Mouse (Mus musculus): ENCODE results near the gene Amot. TPM values are rescaled to one million over a fixed set of nuclear protein-coding genes. Genes with fewer than 3 reads are reported as not detected.

Amot gene
- total and polyA plus RNA-seq, 3 experiments = not detected

DNA sequence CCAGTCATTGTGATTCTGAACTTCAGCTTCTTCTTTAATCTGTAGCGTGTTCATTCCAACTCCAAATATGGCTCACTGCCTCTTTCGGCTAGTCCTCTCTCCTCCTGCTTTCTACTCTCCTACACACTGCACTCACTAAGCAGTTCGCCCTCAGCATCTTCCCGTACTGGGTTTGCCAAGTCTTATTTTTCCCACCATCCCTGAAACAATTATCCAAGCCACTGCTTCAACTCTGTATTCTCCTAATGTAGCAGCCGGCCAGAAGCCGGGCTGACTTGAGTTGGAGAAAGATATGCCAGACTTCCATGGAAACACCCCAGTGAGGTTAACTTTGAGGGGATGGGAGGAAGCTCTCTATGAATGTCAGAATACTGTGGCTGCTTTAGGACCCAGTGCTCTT lies 36.7 kb downstream of the Amot start:
- H3K9ac ChIP-seq (ENCODE audit: insufficient read depth, low read depth) = no peak overlapping the region
- no peaks in the 10 kb centered on the region for H3K36me3 ChIP-seq (replicated peaks in 1 of 2; ENCODE audit: control insufficient read depth in 1 of 2, insufficient read depth in 1 of 2, low read length in 1 of 2)
- dilution Hi-C loops (cut with MboI; ENCODE audit: extremely low pct_ligation_motif_present, extremely low pct_unique_long_range_greater_than_20kb, low sequenced_read_pairs) (no loop called here), in situ Hi-C loops (cut with MboI; ENCODE audit: low pct_ligation_motif_present, low pct_unique_long_range_greater_than_20kb, low sequenced_read_pairs) (no loop called here)
- no peaks in the 10 kb centered on the region for H3K79me2 ChIP-seq (replicated peaks; ENCODE audit: control insufficient read depth, extremely low read depth, insufficient read depth, poor library complexity, severe bottlenecking)
- no peak overlapping the region for H3K4me2 ChIP-seq (ENCODE audit: insufficient read depth, low read depth, poor library complexity, severe bottlenecking)
- no peak for DNase-seq (ENCODE audit: extremely low read depth)
- TF ChIP-seq GABPA (IDR thresholded peaks at IDR 0.05; ENCODE audit: insufficient replicate concordance, low read depth, low read length) = no peak
- no peak for TF ChIP-seq RAD21 (IDR thresholded peaks at IDR 0.05; ENCODE audit: low read depth, low read length)
- TF ChIP-seq POLR2AphosphoS2 (IDR thresholded peaks at IDR 0.05; ENCODE audit: low read depth, low read length) = no peak
- no peak for TF ChIP-seq UBTF (IDR thresholded peaks at IDR 0.05; ENCODE audit: low read depth, low read length)
- no peak for TF ChIP-seq POLR2A (IDR thresholded peaks at IDR 0.05; ENCODE audit: low read depth, low read length)
- no peak for TF ChIP-seq TCF12 (IDR thresholded peaks at IDR 0.05; ENCODE audit: low read depth, low read length)
- no peak for TF ChIP-seq KAT2A (IDR thresholded peaks at IDR 0.05; ENCODE audit: insufficient replicate concordance, low read length)
- no peak for TF ChIP-seq JUN (IDR thresholded peaks at IDR 0.05; ENCODE audit: insufficient read depth, low read depth, low read length)
- TF ChIP-seq EP300 (IDR thresholded peaks at IDR 0.05; ENCODE audit: low read length) = no peak
- no peak for TF ChIP-seq TBP (conservative IDR thresholded peaks at IDR 0.05; ENCODE audit: low read depth, low read length)
- TF ChIP-seq ZKSCAN1 (IDR thresholded peaks at IDR 0.05; ENCODE audit: borderline replicate concordance, low read depth, low read length) = no peak
- no peak for TF ChIP-seq RCOR1 (conservative IDR thresholded peaks at IDR 0.05; ENCODE audit: low read depth, low read length)
- TF ChIP-seq NELFE (IDR thresholded peaks at IDR 0.05; ENCODE audit: low read depth, low read length) = no peak
- no peak for TF ChIP-seq MXI1 (IDR thresholded peaks at IDR 0.05; ENCODE audit: low read depth, low read length)
- no peak for TF ChIP-seq USF2 (conservative IDR thresholded peaks at IDR 0.05; ENCODE audit: low read depth, low read length)
- no peak for TF ChIP-seq IRF4 (IDR thresholded peaks at IDR 0.05; ENCODE audit: low read depth, low read length)
- TF ChIP-seq MAZ (IDR thresholded peaks at IDR 0.05; ENCODE audit: low read depth, low read length) = no peak
- no peak for TF ChIP-seq ZMIZ1 (IDR thresholded peaks at IDR 0.05; ENCODE audit: low read depth, low read length)
- no peak for TF ChIP-seq E2F4 (IDR thresholded peaks at IDR 0.05; ENCODE audit: insufficient replicate concordance, low read depth, low read length)
- no peaks in the 10 kb centered on the region for H3K9me3 ChIP-seq (replicated peaks; ENCODE audit: low read length)
- H3K4me1 ChIP-seq (ENCODE audit: control insufficient read depth in 1 of 2, insufficient read depth in 2 of 2) = no peaks in the 10 kb centered on the region
- H3K27ac ChIP-seq (ENCODE audit: insufficient read depth, low read depth) = no peak overlapping the region
- H3K27me3 ChIP-seq (replicated peaks) = no peaks in the 10 kb centered on the region
- no peak overlapping the region for H3K4me3 ChIP-seq (replicated peaks in 1 of 3; ENCODE audit: low read depth in 2 of 3, low read length in 2 of 3, poor library complexity in 1 of 3)

DNA sequence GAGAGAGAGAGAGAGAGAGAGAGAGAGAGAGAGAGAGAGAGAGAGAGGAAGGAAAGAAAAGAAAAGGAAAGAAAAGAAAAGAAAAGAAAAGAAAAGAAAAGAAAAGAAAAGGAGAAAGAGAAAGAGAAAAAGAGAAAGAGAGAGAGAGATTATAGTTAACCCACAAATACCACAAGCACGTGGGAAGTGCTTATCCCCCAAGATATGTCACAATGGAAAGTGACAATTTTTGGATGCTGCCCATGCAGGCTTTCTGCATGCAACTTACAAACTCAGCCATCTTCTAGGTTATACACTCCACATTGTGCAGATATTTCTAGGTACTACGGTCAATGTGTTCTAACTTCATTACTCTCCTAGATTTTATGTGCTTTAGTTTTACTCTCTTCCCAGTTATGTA lies 41.5 kb downstream of the Amot start:
- Histone ChIP-seq H3K4me1 (ENCODE audit: control insufficient read depth in 1 of 2, insufficient read depth in 2 of 2) (no peaks in the 10 kb centered on the region), H3K9ac (ENCODE audit: insufficient read depth, low read depth) (no peak overlapping the region), H3K4me2 (ENCODE audit: insufficient read depth, low read depth, poor library complexity, severe bottlenecking) (no peak overlapping the region), H3K36me3 (replicated peaks in 1 of 2; ENCODE audit: control insufficient read depth in 1 of 2, insufficient read depth in 1 of 2, low read length in 1 of 2) (no peaks in the 10 kb centered on the region), H3K4me3 (replicated peaks in 1 of 3; ENCODE audit: low read depth in 2 of 3, low read length in 2 of 3, poor library complexity in 1 of 3) (no peak overlapping the region), H3K79me2 (replicated peaks; ENCODE audit: control insufficient read depth, extremely low read depth, insufficient read depth, poor library complexity, severe bottlenecking) (no peaks in the 10 kb centered on the region), H3K27ac (ENCODE audit: insufficient read depth, low read depth) (no peak overlapping the region), H3K9me3 (replicated peaks; ENCODE audit: low read length) (peaks cover 4% of the 10 kb centered on the region), H3K27me3 (replicated peaks) (no peaks in the 10 kb centered on the region)
- dilution Hi-C loops (cut with MboI; ENCODE audit: extremely low pct_ligation_motif_present, extremely low pct_unique_long_range_greater_than_20kb, low sequenced_read_pairs) (no loop called here), in situ Hi-C loops (cut with MboI; ENCODE audit: low pct_ligation_motif_present, low pct_unique_long_range_greater_than_20kb, low sequenced_read_pairs) (no loop called here)
- DNase-seq (ENCODE audit: extremely low read depth) = no peak
- no peak for TF ChIP-seq JUN (IDR thresholded peaks at IDR 0.05; ENCODE audit: insufficient read depth, low read depth, low read length)
- TF ChIP-seq ETS1 (conservative IDR thresholded peaks at IDR 0.05; ENCODE audit: low read depth, low read length) = no peak
- TF ChIP-seq E2F4 (IDR thresholded peaks at IDR 0.05; ENCODE audit: insufficient replicate concordance, low read depth, low read length) = no peak
- no peak for TF ChIP-seq NRF1 (IDR thresholded peaks at IDR 0.05; ENCODE audit: low read depth, low read length)
- no peak for TF ChIP-seq USF2 (conservative IDR thresholded peaks at IDR 0.05; ENCODE audit: low read depth, low read length)
- TF ChIP-seq SIN3A (IDR thresholded peaks at IDR 0.05; ENCODE audit: low read length) = no peak
- no peak for TF ChIP-seq MAX (IDR thresholded peaks at IDR 0.05; ENCODE audit: low read length)
- TF ChIP-seq MYC (IDR thresholded peaks at IDR 0.05; ENCODE audit: low read depth, low read length) = no peak
- no peak for TF ChIP-seq ZC3H11A (IDR thresholded peaks at IDR 0.05; ENCODE audit: low read depth, low read length)
- no peak for TF ChIP-seq MXI1 (IDR thresholded peaks at IDR 0.05; ENCODE audit: low read depth, low read length)
- TF ChIP-seq USF1 (IDR thresholded peaks at IDR 0.05; ENCODE audit: low read depth, low read length) = no peak
- no peak for TF ChIP-seq HCFC1 (IDR thresholded peaks at IDR 0.05; ENCODE audit: low read depth, low read length)
- TF ChIP-seq ZNF384 (IDR thresholded peaks at IDR 0.05; ENCODE audit: low read depth, low read length) = no peak
- no peak for TF ChIP-seq CHD1 (IDR thresholded peaks at IDR 0.05; ENCODE audit: low read depth, low read length)
- TF ChIP-seq NELFE (IDR thresholded peaks at IDR 0.05; ENCODE audit: low read depth, low read length) = no peak
- TF ChIP-seq MAFK (IDR thresholded peaks at IDR 0.05; ENCODE audit: insufficient replicate concordance, low read length) = no peak
- TF ChIP-seq IRF4 (IDR thresholded peaks at IDR 0.05; ENCODE audit: low read depth, low read length) = no peak
- TF ChIP-seq RAD21 (IDR thresholded peaks at IDR 0.05; ENCODE audit: low read depth, low read length) = no peak
- TF ChIP-seq KAT2A (IDR thresholded peaks at IDR 0.05; ENCODE audit: insufficient replicate concordance, low read length) = no peak
- TF ChIP-seq CTCF (conservative IDR thresholded peaks at IDR 0.05 in 1 of 2, IDR thresholded peaks at IDR 0.05 in 1 of 2; ENCODE audit: low read depth in 2 of 2, low read length in 2 of 2) = no peak
